Mouse (Mus musculus) left cerebral cortex, adult 18-20 months (tissue): Measurements from ENCODE around the gene Xrn2. TPM values are rescaled to one million over a fixed set of nuclear protein-coding genes. Genes with fewer than 3 reads are reported as not detected.
"Not testable (repeated sequence)": the region's sequence is repeated elsewhere in the genome, so short reads cannot be mapped to it uniquely, and the experiment has no call there.

Experiments used
- DNase-seq, 2 experiments: peaks; one replicate each; pipeline ENCODE4 v3.0.0; 2021 to 2022; ENCODE audit warnings: low spot score in 2 of 2, mixed read lengths in 1 of 2
- long read RNA-seq, 2 experiments: library from polyadenylated mRNA; stranded (forward); transcript quantifications; one replicate each; pipeline ENCODE4 v2.0.0; 2021
- total RNA-seq, 2 experiments: library from RNA; stranded (reverse); gene quantifications; 2 replicates each; pipeline ENCODE4 v1.2.3; 2021

The Xrn2 gene
- 10 to 100 TPM; 39.7 to 40.1 TPM for total RNA-seq
- long read RNA-seq, experiment 1, transcript Xrn2-201 (30 exons, 3,434 nt): major isoform, 31 of 45 reads
- long read RNA-seq, experiment 1, partial matches to known transcripts: 5 of 45 reads
- long read RNA-seq, experiment 1, other reads (novel, unspliced or antisense): 9 of 45 reads
- long read RNA-seq, experiment 2, transcript Xrn2-201 (30 exons, 3,434 nt): major isoform, 18 of 26 reads
- long read RNA-seq, experiment 2, partial matches to known transcripts: 1 of 26 reads
- long read RNA-seq, experiment 2, other reads (novel, unspliced or antisense): 7 of 26 reads

- peak; percentile 96 to 97 for DNase-seq
These were observed at the start of gene Xrn2 for GRCm38 (mm10) chr2:147012623-147013184. Gene Xrn2, plus strand, starts transcription at chr2:147012996.

DNA sequence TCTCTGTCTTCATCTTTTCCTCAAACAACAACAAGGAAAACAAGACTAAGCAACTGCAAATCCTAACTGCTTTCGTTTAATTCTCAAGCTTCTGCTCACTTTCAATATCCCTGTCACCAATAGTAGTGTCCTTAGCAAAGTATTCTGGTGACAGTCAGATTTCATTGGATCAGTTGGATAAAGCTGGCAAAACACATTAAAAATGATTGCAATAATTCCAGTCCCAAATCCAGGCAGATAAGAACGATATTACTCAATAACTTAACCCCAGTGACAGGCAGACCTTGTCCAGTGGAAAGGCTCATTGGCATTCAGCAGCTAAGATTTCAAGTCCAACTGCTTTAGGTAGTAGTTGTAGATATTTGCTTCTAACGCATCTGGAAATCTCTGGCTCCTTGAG, 37.8 kb upstream of the Xrn2 start:
- DNase-seq: no peak

DNA sequence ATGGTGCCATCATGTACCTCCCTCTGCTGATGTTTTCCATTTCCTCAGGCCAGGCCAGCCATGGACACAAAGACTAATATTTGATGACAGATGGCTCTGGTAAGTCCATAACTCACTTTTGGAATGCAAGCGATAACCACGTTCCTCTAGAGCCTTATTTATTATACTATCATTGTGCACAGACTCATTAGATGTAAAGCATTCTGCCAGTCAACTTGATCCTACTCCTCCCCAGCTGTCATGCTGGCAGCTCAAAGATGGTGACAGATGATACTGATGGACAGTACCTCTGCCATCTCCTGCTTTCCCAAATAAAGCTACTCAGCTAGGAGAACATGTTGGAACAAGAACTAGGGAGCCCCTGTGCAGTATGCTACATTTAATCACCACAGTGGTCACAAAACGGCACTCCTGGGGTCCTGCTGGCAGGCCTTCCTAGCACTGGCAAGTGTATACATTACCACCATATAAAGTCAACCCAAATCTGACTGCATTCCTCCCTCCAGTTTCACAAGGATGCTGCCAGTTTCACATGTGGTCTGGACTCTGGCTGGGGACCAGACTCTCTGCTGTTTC, 37.3 kb upstream of the Xrn2 start:
- DNase-seq: no peak

DNA sequence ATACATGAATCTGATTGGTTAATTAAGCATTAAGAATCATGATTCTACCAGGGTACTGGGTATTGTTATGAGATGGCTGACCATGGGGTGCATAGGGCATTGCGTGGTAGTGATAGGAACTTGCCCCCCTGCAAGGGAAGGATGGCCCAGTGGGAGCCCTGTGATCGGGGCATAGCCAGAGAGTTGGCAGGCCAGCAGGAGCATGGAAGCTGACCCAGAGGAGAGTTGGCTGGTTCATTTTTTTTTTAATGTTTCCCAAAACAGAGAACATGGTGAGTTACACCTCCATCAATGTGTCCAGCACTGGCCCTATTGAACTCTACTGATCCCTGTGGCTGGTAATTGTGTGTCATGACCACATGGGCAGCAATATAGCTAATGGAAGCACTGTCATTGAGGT, 30.0 kb upstream of the Xrn2 start:
- no peak for DNase-seq

- no peak for DNase-seq
These were observed 28.0 kb upstream of the Xrn2 start for GRCm38 (mm10) chr2:146984831-146985230.

DNA sequence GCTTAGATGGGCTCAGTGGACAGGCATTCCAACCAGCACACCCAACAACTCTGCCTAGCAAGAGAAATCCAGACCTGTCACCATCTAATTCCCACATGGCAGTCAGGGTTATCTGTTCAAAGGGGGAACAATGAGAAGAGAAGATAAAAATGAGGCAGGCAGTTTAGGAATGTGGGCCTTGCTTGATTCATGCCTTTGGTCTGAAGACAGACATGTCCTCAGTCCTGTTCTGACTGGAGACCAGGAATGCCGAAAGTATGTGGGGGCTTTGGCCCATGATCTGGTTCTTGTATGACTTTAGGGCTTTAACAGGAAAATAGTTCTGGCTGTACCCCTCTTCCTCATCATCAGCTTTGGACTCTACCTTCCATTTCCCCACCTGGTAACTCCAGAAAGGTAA, 27.0 kb upstream of the Xrn2 start:
- DNase-seq: no peak

GRCm38 (mm10) chr2:146986429-146986828, 26.4 kb upstream of the Xrn2 start:
- no peak for DNase-seq

GRCm38 (mm10) chr2:147007265-147007664, 5.5 kb upstream of the Xrn2 start:
- no peak for DNase-seq

GRCm38 (mm10) chr2:147009084-147009483, 3.7 kb upstream of the Xrn2 start:
- DNase-seq: no peak

DNA sequence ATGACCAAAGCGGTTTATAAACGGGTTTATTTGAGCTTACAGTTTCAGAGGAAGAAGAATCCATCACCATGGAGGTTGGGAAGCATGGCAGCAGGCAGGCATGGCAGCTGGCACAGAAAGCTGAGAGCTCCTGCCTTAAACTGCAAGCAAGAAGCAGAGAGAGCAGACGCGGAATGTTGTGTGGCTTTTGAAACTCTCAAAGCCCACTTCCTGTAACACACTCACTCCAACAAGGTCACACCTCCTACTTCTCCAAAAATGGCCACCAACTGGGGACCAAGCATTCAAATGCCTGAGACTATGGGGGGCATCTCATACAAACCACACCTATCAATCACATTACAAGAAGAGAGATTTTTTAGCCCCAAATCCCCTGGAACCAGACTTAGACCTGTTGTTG, 2.7 kb upstream of the Xrn2 start:
- no peak for DNase-seq

DNA sequence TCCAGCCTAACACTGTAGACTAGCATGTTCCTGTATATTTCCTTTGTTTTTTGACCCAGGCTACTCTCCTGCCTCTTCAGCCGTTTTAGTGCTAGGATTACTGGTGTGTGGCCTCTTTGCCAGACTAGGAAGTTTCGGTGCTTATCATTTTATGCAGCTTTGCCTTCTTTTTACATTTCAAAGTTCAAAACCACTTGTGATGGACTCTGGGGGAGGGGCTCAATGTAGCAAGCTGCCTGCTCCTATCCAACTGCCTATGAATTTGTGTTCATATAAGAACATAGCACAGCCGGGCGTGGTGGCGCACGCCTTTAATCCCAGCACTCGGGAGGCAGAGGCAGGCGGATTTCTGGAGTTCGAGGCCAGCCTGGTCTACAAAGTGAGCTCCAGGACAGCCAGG, 1.8 kb upstream of the Xrn2 start:
- no peak for DNase-seq

DNA sequence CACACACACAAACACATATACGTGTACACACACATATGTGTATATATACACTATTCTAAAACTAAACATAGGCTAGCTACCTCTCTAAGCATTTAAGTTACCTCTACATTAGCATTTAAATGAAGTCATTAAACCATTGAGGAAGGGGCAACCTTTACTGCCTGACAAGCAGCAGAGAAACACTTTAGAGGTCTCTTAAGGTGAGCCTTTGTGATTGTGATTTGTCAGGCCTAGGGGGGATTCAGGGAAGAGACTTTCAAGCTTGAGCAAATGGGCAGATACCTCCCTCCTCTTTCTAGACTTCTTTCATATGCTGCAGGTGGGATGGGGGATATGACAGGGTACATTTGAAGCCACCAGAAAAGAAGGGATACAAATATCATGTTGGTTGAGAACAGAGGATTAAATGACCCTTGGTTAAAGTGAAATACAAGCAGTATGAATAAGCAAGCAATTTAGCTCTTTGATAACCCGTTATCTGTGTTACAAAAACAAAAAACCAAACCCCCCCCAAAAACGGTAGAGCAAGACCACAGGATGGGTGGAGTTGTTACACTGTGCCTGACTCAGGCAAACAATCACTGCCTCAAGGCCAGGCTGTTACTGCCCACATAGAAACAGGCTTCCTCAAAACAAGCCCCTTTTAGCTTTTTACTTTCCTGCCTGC, 1.2 kb upstream of the Xrn2 start:
- no peak for DNase-seq

- DNase-seq: peak in 1 of 2 experiments; percentile 1
These were observed 614 bp upstream of the Xrn2 start for GRCm38 (mm10) chr2:147012141-147012622.

- DNase-seq: peak; percentile 45 to 59
These were observed 586 bp downstream of the Xrn2 start for GRCm38 (mm10) chr2:147013194-147013969.

DNA sequence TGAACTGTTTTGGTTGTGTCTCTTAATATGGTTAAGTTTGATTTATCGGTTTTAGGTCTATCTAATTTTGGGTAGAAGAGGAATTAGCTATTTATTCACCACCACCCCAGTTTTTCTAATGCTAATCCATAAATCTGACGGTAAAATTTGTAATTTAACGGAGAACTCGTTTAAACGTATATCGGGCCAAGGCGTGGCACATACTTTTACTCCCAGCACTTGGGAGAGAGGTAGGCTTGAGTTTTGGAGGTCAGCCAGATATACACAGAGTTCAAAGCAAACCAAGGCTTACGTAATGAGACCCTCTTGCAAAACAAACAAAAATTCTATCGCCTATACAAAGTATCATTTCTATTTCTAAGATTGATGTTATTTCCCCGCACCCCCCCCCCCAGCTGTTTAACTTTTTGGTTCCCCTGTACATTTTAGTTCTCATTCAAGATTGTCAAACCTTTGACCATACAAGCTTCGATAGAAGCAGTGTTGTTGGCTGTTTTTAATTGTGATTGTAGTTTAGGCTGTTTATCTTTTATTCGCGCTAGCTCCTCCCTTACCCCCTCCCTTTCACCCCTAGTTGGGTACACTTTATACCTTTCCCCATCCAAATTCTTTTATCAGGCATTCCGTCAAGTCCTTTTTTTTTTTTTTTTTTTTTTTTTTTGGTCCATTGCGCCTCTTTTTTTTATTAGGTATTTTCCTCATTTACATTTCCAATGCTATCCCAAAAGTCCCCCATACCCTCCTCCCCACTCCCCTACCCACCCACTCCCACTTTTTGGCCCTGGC, 1.5 kb downstream of the Xrn2 start:
- no peak for DNase-seq

DNA sequence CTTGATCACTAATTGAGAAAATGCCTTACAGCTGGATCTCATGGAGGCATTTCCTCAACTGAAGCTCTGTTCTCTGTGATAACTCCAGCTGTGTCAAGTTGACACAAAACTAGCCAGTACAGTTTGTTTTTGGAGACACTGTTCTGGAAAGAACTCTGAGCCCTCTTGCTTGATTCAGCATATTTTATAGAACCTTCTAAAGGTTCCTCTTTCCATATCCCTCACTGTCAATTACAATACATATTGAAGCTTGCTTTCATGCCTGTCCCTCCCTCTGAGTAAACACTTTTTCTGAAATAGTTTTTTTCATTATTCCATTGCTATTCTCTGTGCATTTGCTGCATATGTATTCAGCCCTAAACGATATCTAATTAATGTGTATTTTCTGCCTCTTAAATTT, 9.2 kb downstream of the Xrn2 start:
- DNase-seq: not testable (repeated sequence)

GRCm38 (mm10) chr2:147023067-147023466, 10.3 kb downstream of the Xrn2 start:
- no peak for DNase-seq

DNA sequence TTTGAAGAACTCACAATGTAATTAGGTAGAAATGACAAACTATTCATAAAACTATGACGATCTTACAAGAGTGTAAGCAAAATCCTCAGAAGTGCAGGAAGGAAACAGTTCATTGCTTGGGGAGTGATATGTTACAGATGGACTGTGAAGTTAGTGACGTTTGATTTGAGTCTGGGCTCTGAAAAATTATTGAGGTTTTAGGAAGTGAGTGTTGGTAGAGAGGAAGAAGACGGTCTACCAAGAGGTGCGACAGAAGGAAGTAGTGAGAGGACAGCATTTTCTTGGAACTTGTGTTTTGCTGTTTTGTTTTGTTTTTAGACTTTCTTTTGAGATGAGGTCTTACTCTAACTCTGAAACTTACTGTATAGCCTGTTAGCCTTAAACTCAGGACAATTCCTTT, 10.8 kb downstream of the Xrn2 start:
- DNase-seq: no peak

DNA sequence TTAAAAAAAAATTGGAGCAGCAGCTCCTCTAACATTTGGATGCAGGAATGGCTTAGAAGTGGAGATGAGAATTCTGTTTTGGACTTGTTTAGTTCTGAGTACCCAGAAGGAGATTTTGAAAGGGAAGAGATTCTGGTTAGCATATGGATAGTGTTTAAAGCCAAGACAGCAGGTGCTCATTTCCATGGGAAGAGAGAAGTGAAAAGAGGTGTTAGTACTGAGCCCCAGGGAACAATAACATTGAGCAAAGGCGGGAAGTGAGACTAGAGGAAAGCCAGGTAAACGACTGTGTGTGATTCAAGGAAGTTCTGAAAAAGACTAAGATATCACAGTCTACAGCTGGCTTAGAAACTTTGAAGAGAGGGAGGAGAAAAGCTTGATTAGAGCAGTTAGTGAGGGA, 20.3 kb downstream of the Xrn2 start:
- DNase-seq: no peak

GRCm38 (mm10) chr2:147035864-147036263, 23.1 kb downstream of the Xrn2 start:
- no peak for DNase-seq

- no peak for DNase-seq
These were observed 34.3 kb downstream of the Xrn2 start for GRCm38 (mm10) chr2:147047051-147047450.
